Mouse (Mus musculus): ENCODE results near the gene Gcsh.

The Gcsh gene

DNA sequence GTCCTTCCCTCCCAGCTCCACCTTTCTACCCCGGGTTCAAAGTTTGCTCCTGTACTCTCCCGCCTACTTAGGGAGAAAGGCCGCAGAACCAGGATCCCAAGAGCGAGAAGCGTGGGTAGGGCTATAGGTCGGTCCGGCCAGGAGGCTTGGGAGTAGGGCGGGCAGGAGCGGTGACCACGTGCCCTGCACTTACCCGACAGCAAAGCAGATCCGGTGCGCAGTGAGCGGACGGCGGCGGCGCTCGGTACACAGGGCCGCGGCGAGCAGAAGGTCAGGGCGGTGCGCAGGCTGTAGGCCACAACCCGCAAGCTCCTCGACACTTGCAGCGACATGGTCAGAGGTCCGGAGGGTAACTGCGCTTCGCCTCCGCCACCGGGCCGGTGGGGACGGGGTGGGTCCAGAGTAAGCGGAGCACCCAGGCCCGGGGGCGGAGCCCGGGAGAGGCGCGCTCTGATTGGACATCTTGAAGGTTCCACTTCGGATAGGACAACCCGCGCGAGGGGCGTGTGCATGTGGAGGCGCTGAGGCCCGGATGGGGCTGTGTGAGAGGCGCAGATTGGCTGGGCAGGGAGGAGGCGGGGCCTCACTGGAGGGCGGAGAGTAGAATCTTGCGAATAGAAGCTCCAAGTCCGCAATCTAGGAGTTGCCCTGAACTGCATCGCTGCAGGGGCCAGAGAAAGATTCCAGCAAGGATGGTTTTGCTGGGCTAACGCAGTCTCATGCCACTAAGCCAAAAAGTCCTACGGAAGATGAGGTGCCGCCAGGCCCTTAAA, at the start of gene Gcsh:
TSS of gene Gcsh (minus strand) at position 443 of the 773 bp plus-strand sequence.
- peak; percentile 99 for DNase-seq (ENCODE audit: low spot score)

GRCm38 (mm10) chr8:117039843-117040242, 46.5 kb upstream of the Gcsh start:
- DNase-seq (ENCODE audit: low spot score): no peak

- no peak for DNase-seq (ENCODE audit: low spot score)
Observed at GRCm38 (mm10) chr8:117037374-117037935, 44.1 kb upstream of the Gcsh start.

- DNase-seq (ENCODE audit: low spot score): no peak
Observed at GRCm38 (mm10) chr8:117033393-117033792, 40.1 kb upstream of the Gcsh start.

GRCm38 (mm10) chr8:117032609-117033008, 39.3 kb upstream of the Gcsh start:
- no peak for DNase-seq (ENCODE audit: low spot score)

DNA sequence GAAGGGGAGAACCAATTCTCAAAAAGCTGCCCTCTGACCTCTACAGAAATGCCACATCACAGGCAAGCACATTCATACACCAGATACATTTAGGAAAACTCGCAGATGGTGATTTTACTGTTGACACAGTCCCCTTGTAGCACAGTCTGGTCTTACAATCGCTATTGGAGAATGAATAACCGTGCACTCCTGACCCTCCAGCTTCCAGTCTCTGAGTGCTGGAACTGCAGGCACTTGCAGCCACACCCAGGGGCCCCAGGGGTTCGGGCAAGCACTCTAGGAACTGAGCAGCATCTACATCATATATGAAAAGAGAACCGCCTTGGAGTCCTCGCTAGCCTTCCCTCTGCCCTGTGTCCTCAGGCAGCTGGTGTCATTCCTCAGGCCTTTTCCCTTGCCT, 38.1 kb upstream of the Gcsh start:
- no peak for DNase-seq (ENCODE audit: low spot score)

DNA sequence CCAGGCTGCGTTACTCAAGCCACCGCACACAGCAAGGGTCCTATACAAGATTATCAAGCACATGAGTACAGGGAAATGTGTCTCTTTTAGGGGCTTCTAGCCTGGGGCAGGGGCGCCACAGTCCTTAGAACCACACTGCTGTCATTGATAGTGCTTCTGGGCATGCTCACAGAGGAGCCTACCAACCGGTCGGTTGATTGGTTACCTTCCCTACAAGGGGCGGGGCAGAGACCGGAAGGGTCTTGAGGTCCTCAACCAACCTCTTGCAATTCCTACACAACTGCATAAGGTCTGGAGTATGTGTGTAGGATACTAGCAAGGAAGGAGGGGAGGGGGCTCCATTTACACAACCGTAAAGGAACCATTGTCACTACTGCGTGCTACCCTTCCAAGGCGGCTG, 35.3 kb upstream of the Gcsh start:
- no peak for DNase-seq (ENCODE audit: low spot score)

GRCm38 (mm10) chr8:117027601-117028000, 34.3 kb upstream of the Gcsh start:
- peak; percentile 42 for DNase-seq (ENCODE audit: low spot score)

DNA sequence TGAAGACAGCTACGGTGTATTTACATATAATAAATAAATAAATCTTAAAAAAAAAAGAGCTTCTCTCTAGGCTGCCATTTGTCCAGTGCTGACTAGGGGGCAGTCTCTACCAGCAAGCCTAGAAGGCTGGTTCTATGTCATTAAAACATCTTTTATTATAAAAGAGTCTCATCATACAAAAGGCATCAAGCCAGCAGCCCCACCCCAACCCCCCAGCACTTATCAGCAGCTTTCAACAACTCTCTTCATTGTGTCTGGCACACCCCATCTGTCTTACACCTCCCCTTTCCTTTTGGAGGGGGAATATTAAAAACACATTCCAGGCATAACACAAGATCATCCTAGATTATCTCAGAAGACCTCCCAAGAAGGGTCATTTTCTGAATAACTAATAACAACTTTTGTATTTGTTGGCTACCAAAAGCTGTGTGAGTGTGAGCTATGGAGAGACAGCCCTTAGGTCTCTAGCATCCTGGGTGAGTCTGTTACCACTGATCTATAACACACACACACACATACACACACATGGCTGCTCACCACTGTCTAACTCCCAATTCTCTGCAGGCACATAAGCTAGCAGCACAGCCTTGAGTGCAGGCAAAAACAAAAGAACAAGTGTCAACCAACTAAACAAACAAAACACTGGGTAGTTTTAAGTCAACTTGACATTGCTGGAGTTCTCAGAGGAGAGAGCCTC, 29.1 kb upstream of the Gcsh start:
- DNase-seq (ENCODE audit: low spot score): no peak

DNA sequence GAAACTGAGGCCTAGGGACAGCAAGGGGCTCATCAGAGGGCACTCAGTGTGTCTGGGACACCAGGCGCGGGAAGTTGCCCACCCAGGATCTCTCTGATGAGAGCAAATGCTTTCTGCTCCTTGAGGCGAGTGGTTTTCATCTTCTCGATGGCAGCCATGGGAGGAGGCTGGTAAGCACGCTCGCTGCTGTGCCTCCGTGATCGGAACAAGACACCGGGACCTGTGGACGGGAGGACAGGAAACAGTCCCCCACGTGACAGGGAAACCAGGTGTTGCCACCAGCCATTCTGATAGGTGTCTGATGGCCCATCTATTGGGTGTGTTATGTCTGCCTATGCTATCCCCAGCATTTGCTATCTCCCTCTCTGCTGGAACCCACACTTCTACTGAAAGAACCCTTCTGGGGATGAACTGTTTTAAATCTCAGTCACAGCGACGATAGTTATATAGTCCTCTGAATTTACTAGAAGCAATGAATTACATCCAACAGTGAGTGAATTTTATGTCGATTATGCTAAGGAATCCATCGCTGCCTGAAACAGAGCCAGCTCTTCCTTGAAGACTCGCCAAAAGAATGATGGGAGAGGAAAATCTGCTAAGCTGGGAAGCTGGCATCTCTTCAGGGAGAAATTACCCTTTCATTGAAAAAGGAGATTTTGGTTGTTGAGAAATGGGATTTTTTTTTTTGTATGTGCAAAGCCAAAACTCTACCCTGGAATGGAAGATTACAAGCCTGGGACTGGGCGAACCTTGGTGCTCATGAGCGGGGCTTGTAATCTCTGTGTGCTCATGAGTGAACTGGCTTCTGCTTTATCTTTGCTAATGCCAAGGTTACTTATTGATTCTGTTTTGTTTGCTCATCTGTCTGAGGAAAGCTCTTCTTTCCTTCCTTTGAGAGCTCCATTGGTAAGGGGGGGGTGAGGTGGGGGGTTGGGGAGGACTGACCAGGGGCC, 26.3 kb upstream of the Gcsh start:
- DNase-seq (ENCODE audit: low spot score): no peak

DNA sequence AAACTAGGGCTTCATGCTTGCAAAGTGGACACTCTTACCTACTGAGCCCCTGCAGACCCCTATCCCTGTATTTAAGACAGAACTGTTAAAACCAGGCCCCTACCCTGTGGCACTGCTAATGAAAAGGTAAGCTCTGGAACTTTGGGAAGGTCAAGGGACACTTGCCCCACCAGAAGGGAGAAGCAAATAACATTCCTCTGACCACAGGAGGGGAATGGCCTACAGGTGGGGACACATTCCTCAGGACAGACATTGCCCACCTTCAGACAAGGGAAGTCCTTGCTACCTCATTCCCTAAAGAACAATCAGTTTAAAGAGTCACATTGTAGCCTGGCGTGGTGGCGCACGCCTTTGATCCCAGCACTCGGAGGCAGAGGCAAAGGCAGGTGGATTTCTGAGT, 24.6 kb upstream of the Gcsh start:
- no peak for DNase-seq (ENCODE audit: low spot score)

DNA sequence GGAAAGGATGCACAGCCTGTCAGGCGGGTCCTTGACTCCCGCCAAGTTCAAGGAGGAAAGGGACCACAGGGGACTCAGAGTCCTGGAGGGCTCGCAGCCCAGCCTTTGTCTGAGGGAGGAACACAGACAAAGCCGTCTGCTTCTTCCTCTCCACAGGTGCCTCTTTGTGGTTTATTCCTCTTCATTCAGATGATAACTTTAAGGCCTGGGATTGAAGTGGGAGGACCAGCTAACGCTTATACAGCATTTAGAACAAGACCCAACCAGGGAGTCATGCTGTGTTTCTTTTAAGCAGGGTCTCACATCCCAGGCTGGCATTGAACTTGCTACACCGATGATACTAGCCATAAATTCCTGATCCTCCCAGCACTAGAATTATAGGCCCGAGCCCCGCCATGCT, 23.7 kb upstream of the Gcsh start:
- no peak for DNase-seq (ENCODE audit: low spot score)

- no peak for DNase-seq (ENCODE audit: low spot score)
Observed at GRCm38 (mm10) chr8:117015670-117016069, 22.3 kb upstream of the Gcsh start.

DNA sequence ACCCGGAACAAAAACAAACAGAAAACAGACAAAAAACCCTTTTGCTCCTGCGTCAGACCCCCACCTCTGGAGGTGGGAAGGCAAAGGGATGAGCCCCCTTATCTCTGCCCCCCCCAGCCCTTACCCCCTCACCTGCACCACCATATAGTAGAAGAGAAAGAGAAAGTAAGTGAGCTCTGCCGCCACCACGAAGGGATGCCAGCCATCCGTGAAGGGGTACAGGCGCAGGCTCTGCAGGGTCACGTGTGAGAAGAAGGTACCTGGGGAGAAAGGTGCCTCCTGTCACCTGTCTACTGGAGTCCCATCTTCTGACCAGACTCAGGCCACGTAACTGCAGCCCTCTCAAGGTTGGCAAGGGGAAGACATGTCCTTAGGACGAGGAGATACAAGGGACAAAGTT, 18.0 kb upstream of the Gcsh start:
- DNase-seq (ENCODE audit: low spot score): no peak

DNA sequence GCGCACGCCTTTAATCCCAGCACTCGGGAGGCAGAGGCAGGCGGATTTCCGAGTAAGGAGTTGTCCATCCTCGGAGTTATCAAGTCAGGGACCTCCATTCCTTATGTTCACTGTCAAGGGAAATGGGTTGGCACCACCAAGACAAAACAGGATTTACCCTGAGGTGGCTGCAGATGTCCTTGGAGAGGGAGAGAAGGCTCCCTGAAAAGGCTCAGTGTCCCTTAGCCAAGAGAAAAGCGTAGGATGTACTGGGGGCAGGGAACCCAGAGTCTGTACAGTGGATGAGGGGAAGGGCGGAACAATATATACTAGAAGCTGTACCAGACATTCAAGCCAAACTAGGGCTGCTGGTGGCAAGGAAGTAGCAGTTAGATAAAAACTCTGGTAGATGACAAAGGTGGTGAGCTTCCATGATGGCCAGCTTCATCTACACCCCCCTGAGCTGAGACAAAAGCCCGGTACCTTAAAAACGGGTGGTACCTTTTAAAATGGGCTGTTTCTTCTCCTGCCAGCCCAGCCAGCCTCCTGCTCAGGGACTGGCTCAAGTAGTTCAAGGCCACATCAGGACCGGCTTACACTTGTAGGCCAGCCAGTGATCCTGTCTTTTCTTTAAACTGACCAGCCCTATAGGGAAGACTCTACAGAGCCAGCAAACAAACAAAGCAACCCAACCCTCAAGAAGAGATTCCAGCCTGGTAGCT, 829 bp upstream of the Gcsh start:
- no peak for DNase-seq (ENCODE audit: low spot score)

DNA sequence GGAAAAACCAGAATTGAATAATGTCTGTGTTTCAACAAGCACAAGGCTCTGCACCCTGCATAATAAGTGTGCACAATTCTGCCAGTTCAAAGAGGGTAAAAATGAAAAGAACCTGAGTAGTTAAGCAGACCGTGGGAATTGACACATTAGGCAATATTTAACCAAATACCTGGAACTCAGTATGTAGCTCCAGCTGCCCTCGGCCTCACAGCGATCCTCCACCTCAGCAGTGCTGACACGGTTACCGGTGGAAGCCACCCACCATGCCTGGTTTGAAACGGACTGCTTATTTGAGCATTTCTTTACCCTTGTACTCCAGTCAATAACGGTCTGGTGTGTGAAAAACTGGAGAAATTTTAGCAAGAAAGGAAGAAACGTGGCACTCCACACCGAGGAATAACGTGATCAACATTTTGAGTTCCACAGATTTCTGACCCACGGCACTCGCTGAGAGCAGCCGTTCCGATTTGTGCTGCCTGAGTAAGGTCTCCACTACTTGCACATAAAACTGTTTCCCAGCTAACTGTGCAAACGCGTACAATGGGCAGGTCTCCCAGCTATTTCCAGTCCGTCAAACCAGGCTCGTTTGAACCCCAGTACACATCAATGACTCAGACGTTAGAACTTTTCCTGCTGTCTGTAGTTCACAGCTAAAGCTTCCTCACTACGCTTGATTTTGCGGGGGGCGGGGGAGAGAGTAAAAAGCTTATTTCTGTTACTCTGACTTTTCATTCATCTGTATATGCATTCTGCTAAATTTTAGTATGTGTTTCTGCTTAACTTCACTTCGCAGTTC, 963 bp downstream of the Gcsh start:
- DNase-seq (ENCODE audit: low spot score): no peak

DNA sequence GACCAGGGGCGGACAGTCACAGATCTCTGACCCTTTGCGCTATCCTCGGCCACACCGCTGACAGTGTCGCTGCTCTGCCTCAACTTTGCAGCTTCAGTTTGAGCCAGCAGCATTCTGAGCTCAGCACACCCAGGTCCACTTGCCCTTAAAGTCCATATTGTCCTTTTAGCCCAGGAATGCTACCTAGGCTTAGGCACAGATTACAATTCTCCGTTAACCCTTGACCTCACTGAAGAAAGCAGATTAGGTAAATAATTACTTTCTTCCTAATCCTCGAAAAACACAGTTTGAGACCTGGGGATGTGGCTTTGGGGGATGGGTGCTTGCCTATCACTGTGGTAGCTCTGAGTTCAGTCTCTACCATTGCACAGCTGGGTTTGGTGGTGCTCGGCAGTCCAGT, 2.1 kb downstream of the Gcsh start:
- no peak for DNase-seq (ENCODE audit: low spot score)

- DNase-seq (ENCODE audit: low spot score): no peak
Observed at GRCm38 (mm10) chr8:116989842-116990241, 3.5 kb downstream of the Gcsh start.

GRCm38 (mm10) chr8:116980117-116980516, 13.2 kb downstream of the Gcsh start:
- no peak for DNase-seq (ENCODE audit: low spot score)

DNA sequence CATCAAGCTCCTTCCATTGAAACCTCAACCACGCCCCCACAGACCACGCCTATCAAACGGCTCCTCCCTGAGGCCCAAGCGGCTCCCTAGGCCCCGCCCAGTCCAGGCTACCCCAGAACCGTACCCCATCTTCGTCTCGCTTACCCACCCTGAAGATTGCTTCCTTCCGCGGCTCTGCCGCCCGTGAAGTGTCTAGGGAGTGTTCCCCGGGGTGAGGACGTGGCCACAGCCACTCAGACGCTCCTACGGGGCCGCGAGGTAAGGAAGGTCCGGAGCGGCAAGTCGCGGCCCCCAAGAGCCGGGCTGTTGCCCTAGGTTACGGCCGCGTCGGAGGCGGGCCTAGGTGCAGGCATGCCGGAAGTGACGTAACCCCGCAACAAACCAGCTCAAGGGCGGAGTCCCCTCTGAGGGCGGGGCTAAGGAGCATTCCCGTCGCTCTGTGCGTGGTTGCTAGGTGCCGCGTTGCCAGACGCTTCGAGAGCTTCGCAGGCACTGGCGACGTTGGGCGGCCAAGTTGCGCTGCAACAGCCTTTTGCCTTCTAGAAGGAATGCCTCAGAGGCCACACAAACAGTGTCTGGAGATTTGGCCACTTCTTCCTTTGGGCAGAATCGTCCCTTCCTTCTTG, 14.6 kb downstream of the Gcsh start, which contains the start of gene 1700030J22Rik:
TSS of gene 1700030J22Rik (minus strand) at position 329 of the 626 bp plus-strand sequence.
- peak; percentile 97 for DNase-seq (ENCODE audit: low spot score)

All from ovary, adult 18-20 months (tissue).